Mouse (Mus musculus): ENCODE results near the gene Pspc1.
"Not testable (repeated sequence)": the region's sequence is repeated elsewhere in the genome, so short reads cannot be mapped to it uniquely, and the experiment has no call there.

DNA sequence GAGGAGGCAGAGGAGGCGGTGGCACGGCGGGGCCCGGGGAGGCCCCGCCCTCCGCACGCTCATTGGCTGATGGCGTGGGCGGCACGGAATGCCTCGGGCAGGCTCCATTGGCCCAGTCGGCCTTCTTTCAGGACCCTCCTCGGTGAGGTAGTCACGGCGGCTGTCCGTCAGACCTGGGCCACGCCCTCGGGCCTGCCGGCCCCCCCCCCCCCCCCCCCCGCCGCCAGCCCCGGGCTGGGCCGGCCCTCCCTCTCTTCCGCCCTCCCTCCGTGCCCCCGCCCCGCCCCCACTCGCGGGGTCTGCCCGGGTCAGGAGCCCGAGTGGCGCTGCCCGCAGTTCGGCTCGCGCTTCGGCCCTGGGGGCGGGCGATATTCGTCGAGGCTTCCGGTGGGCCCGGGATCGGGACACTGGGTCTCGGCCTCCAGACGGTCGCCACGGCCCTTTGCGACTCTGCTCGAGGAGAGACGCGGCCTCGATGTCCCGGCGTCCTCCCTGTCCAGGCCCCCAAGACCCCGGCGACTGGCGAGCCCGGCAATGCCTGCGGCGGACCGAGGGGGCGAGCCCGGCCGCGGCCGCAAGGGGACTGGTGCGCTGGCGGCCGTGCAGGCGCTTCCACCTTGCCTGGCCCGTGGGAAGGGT, 33.7 kb upstream of the Pspc1 start, which contains the start of gene Zmym5:
- TF ChIP-seq POLR2A (IDR thresholded peaks at IDR 0.05; ENCODE audit: control insufficient read depth, low read depth, low read length); CTCF (IDR thresholded peaks at IDR 0.05; ENCODE audit: control insufficient read depth, insufficient read depth, insufficient replicate concordance, low read depth, low read length): not testable (repeated sequence)

Data from testis, adult 2 months (tissue).